Mouse (Mus musculus): Measurements from ENCODE around the gene Grid2. TPM values are rescaled to one million over a fixed set of nuclear protein-coding genes. Genes with fewer than 3 reads are reported as not detected.

Gene Grid2
- total RNA-seq, 4 experiments from 2014 or later, result 0.03 to 1.5 (median 0.22) TPM; not detected in 1

DNA sequence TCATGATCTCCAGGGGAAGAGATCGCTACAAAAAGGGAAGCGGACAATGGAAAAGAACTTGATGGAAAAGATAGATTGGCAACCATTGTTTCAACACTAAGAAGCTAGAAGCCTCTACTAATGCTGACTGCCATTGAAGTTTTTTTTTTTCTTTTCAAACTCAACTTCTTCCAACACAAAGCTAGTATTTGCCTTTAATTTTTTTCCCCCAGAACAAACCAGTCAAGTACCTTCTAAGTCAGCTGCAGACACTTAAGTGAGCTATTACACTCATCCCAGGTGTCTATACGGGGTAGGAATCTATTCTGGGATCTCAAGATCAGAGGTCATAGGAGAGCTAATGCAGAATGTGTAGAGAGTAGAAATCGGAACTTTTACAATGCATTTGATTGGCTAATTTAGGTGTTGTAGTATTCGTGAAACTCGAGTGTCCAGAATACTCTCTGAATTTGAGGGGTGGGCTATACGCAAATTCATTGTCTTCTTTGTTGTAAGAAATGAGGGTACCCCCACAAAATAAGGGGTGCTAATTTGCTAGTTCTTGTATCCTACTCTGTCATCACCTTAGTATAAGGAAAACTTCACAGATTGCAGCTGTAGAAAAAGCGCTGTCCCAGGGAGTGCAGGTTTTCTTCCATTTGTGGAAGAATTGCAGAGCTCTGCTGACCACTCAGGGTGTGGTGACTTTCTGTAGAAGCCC, 1476.1 kb downstream of the Grid2 start:
- no peak for DNase-seq

DNA sequence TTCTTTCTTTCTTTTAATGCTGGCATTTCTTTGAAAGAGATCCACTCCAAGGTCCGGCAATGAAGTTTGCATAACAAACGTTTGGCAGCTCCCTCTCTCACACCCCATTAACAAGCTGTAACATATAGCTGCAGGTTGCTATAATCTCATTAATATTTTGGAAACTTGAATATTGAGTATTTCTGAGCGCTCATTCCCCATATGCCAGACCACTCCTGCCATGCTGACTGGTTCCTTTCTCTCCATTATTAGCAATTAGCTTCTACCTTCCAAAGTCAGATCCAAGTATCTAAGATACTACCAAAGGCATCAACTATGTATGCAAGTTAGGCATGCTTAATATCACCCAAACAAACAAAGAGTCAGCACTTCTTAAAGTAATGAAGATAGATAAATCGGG, 1477.6 kb downstream of the Grid2 start:
- DNase-seq, result no peak

DNA sequence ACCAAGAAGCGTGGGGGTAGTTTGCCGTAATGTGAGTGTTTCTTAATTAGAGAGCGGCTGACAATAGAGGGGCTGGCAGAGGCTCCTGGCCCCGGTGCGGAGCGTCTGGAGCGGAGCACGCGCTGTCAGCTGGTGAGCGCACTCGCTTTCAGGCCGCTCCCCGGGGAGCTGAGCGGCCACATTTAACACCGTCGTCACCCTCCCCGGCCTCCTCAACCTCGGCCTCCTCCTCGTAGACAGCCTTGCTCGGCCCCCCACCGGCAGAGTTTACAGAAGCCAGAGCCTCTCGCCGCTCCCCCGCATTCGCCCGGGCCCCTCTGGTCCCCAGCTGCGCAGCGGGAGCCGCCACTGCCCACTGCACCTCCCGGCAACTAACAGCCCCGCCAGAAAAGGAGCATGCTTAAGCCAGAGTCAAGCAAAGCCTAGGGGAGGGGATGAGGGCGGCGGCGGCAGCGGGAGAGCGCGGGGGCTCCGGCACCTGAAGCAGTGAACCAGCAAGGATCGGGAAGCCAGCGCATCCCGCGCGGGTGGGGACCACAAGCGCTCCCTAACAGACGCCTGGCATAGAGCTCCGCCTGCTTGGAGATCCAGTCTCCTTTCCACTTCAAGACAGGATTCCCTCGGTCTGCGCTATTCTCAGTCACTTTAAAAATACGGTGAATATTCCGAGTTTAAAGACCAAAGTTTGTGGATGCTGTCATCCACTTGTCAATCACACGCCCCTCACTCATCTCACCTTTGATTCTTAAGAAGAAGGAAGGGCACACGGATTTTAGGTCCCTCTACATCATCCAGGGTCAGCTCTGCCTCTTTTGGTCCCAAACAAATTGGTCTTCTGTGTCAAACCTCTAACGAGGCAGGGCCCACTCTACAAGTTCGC, 1479.0 kb downstream of the Grid2 start:
- DNase-seq, result no peak

DNA sequence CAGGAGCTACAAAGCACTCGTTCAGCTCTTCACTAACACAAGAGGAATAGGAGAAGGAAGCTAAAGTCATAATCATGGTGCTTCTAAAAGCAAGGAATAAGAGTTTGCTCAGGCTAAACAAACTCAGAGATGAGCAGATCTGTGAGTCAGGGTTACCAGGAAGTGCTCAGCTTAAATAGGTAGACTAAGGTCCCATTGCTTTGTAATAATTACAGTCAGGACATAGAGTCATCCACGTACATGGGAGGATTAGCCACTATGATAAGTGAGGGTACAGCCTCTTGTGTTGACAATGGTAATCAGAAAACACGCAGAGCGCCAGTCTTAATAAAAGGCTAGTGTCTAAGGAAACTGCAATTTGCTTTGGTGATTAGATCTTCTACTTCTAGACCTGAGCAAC, 1480.6 kb downstream of the Grid2 start:
- DNase-seq, result no peak

DNA sequence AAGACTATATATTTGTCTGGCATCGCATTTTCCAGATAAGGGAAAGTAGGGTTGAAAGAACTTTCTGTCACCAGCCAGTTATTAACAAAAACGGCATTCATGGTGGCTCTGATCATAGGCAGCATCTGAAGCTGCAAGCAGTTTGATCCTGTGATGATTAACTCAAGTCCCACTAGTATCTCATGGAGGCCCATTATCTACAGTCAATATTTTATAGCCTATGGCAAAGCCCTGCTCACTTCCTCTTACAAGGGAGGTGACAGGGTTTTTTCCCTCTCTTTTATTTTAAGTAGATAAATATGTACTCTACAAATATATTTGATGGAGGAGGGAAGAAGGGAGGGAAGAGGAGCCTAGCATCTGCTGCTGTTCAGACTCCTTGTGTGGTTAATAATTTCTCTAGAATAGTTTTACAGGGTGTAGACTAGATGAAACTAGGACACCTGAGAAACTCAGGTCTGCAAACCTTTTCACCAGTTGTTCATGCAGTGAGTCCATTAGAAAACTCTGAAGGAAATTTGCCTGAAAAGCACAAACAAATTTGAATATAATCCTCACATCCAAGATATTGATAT, 1487.3 kb downstream of the Grid2 start:
- no peak for DNase-seq
